Mouse (Mus musculus): ENCODE results near the gene Aig1.

Aig1 gene

DNA sequence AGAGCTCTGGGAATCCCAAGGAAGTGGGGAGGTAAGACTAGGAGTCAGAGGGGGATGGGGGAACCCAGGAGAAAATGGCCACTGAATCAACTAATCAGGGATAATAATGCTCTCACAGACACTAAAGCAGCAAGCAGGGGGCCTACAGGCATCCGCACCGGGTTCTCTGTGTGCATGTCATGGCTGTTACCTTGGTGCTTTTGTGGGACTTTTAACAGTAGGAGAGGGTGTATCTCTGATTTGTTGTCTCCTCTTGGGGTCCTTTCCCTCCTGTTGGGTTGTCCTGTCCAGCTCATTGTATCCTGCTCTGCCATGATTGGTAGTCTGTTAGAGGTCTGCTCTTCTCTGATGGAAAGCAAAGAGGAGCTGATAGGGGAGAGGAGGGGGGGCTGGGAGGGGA, 19.6 kb downstream of the Aig1 start:
- DNase-seq (ENCODE audit: low read depth, low spot score), result no peak

DNA sequence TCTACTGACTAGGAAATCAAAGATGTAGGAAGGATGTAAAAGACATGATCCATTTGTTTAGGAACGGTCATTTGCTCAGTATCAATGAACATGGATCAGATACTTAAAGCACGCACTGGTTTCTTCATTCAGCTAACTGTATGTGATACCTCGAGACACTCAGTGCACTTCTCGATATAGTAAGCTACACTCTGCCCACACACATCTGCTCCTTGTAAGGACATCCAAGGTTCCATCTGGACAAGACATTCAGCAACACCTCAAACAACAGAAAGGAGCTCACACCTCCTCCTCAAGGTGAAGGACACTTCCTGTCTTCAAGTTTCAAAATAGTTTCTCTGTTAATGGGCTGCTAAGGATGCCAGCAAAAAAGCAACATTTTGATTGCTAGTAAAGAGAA, 23.9 kb downstream of the Aig1 start:
- no peak for DNase-seq (ENCODE audit: low read depth, low spot score)

DNA sequence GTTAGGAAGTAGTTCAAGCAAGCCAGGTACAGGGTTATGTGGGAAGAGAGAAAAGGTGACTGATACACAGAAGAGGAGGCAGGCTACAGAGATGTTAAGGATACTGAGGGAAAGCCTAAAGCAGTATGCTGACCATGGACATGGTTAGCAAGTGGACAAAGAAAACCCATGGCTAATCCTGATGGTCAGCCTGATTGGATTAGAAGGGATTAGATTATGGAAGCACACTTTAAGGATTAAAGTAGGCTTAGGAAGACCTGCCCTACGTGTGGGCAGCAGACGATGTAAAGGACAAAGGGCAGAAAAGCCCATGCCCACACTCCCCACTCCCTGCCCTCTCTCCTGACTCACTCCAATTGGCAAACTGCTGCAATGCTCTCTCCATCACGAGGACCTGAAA, 25.0 kb downstream of the Aig1 start:
- DNase-seq (ENCODE audit: low read depth, low spot score), result peak; percentile 56

DNA sequence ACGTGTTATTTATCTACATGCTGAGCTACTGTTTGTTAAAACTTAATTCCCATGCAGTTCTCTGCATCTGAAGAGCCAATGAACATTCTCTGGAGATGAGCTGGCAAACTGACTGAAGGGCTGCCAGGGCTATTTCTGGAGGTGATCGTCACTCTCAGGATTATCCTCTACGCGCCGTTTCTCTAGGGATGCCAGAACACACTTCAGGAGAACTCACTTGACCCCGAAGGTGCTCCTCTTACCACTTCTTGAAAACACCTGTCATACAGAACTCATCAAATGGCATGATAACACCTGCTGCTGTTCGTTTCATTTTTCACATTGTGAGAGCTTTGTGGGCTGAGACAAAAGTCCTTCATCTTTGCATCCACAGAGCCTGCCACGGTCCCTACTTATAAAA, 25.9 kb downstream of the Aig1 start:
- no peak for DNase-seq (ENCODE audit: low read depth, low spot score)

DNA sequence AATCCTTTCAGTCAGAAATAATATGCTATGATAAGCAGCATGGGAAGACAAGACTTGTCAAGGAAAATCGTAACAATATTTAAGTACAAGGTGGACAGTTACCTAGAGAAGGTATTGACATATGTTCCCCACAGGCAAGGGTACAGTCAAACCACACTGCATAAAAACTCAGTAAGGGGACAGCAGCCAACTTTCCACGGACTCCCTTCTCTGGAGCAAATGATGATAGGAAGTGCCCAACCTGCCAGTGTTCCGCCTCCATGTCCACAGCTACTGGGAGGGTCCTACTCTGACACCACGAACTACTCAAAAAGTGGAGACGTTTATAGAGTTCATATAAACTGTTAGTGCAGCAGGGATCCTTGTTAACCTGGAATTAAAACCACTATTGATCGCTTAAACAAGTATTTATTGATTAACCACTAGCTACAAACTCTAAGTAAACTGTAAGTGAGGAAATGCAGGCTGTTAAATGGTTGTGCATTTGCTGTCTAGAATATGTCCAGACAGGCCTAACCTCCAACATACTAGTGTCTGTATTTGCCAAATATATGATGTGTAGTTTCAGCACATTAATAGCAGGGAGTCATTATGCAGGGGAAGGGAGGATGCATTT, 30.2 kb downstream of the Aig1 start:
- no peak for DNase-seq (ENCODE audit: low read depth, low spot score)

DNA sequence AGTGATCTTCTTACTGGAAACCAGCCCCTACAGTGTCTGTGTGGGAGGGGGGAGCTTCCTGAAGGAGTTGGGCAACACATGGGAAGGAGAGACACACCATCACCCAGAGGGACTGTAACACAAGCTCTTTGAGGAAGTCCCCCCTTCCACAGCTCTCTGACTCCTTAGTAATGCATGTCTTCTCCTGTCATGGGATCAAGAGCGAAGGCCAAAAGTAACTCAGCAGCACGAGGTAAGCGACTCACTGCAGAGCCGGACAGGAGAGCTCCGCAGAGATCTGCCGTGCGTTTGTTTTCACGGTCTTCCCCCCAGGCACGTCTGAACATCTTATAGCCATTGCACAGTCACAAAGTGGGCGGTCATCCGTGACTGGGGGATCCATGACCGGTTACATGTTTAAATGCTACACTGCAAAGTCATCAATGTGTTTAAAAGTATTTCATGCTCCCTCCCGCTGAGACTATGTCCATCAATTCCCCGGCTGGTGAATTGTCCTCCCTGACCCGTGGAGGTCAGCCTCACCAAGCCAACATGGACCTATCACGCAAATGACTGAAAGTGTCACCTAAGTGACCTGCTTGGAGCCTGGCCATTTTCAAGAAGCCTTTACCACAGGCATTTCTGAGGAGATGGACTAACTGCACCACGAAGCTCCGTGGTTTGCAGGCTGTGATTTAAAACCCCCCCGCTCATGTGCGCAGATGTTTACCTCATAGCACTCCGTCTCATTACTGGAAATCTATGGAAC, 30.9 kb downstream of the Aig1 start:
- DNase-seq (ENCODE audit: low read depth, low spot score), result no peak

DNA sequence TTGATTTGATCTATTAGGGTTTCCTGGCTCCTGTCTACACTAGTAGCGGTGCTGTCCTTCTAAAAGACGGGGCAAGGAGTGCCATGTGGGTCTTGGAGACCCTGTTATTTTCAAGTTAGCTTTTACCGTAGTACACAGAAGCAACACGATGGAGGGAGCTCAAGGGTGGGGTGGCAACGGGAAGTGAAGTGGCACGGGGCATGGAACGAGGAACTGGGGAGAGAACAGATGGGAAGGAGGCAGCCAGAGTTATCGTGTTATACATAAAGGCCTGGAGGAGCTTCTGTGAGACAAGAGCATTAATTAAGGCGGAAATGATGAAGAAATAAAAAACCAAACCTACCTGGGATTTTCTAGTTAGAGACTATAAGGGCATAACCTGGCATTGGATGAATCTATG, 31.8 kb downstream of the Aig1 start:
- DNase-seq (ENCODE audit: low read depth, low spot score), result no peak

DNA sequence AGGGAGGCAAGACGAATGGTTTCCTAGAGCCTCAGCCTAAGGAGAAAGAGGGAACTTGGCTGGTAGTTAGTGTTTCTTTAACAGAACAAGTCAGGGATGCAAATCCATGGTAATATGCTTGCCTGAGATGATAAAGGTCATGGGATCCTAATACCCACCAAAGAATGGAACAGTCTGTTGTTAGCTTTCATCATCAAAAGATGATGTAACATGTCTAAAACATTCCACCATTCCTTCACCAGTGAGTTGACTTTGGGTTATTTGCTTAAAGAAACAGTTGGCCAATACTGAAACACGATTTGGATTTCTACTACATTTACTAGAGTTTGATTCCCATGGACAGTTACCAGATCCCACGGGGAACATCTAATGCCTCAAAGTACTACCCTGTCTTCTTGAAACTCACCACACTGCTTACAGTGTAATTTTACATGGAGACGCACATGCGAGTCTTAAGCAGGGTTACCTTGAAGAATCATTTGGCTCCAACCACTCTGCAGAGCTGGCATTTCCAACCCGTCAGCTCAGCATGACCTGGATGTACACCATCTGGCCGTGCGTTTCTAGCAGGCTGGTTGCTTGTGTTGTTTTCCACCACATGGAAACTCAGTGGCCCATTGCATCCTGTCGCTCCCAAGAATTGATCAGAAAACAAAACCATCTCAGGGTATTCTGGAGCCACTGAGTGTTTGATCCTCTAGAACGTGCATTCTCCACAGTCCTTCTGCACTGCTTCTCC, 32.9 kb downstream of the Aig1 start:
- DNase-seq (ENCODE audit: low read depth, low spot score), result no peak

DNA sequence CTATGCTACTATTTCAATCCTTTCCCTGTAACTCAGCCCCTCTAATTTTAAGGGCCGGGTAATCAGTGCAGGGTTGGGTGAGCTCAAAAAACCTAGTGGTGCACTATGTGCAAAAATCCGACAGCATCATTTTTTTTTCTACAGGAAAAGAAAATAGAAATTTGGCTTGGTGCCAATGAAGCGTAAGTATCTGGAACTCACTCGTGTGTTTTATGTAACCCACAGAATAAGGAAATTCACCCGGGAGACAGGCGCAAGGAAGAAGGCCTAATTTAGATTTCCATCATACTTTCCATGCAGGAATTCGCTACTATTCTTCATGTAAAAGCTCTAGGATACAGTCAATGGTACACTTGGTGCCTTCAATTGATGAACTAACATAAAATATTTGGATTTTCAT, 34.7 kb downstream of the Aig1 start:
- no peak for DNase-seq (ENCODE audit: low read depth, low spot score)

DNA sequence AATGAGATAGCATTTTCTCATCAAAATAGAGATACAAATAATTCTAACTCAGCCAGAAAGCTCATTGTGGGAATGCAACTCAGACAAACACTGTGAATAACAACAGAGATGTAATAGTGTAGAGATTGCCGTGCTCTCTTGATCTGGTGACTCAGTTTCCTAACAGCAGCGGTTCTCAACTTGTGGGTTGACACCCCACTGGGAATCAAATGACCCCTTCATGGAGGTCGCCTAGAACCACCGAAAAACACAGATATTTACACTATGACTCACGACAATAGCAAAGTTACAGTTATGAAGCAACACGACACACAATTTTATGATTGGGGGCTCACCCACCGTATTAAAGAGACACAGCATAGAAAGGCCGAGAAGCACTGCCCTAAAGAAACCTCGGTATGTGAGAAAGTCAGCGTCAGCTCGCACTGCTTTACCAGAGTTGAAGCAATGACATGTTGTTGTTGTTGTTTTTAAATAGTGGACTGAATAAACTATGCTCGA, 35.7 kb downstream of the Aig1 start:
- no peak for DNase-seq (ENCODE audit: low read depth, low spot score)

DNA sequence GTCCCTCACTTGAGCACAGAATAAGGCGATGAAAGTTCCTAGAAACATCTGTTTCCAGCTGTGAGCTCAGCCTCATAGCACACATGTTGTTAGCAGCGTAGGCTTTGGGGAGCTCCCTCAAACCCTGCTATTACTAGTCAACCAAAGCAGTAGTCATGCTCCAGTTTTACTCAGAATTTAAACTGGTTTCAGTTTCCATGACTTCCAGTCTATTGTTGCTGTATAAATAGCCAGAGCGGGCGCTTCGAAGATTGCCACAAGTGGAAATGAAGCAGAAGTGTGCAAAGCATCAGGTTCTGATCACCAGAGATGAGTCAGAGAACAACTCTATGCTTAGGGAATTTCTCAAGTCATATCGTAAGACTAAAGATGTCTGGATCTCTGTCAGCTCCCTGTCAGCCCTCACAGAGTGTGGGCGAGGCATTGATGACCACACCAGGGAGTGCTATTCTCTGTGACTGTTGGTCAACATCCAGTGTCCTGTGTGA, 36.2 kb downstream of the Aig1 start:
- DNase-seq (ENCODE audit: low read depth, low spot score), result no peak

DNA sequence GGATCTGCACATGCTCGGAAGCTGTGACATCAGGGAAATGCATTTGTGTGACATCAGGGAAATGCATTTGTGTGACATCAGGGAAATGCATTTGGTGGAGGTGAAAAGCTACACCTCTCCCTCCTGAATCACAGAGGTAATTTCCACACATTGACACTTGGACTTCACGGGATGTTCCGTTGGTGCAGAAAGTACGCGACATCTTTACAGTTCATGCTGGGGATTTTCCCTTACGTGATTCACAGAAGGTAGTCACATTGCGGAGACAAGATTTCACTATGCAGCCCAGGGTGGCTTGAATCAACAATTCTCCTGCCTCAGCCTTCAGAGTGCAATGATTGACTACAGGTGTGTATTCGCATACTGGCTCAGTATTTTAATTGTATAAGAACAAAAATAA, 41.6 kb downstream of the Aig1 start:
- no peak for DNase-seq (ENCODE audit: low read depth, low spot score)

DNA sequence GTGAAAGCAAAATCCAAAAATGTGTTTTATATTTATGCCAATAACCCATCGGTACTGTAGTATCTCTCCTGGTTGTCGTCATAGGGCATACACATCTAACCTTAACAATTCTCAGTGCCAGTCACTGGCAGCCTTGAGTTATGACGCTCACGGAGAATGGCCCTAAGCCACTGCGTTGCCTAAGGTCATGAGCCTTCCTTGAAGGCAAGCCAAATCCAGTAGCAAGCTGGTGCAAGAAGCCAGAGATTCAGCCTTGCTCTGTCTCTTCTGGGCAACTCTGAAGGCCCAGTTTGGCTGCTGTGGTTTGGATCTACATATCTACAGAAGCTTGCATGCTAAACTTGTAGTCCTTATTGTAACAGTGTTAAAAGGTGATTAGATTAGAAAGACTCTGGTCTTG, 55.2 kb downstream of the Aig1 start:
- DNase-seq (ENCODE audit: low read depth, low spot score), result no peak

DNA sequence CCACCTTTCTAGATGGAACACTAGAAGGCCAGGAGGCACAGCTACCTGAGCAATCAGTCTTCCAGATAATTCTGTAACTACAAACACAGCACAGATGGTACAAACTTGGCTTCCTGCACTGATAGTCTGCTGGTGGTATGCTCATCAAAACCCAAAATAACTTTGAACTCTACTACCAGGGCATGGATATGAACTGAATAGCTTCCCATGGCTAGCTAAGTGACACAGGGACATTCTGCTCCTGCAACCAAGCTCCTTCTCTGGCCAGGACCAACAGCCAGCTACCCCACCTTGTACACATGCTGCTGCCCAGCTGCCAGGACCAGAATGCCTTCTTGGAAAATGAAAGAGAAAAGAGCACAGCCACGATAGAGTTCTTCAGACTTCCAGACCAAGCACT, 60.5 kb downstream of the Aig1 start:
- DNase-seq (ENCODE audit: low read depth, low spot score), result no peak

DNA sequence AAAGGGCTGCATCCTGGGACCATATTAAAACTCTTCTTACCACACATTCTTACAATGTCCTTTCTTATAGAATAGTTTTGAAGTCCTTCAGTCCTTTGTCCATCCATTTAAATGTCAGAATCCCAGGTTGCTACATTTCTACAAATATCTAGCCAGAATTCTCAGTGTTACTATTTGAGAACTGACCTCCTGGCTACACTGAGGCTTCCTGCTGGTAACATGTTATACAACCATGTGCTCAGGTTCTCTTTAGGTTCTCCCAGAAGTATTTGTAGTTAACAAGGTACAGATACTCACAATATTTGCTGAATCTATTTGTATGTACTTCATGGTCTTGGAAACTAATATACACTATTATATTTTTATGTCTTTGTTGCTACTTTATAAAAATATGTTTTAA, 62.0 kb downstream of the Aig1 start:
- no peak for DNase-seq (ENCODE audit: low read depth, low spot score)

DNA sequence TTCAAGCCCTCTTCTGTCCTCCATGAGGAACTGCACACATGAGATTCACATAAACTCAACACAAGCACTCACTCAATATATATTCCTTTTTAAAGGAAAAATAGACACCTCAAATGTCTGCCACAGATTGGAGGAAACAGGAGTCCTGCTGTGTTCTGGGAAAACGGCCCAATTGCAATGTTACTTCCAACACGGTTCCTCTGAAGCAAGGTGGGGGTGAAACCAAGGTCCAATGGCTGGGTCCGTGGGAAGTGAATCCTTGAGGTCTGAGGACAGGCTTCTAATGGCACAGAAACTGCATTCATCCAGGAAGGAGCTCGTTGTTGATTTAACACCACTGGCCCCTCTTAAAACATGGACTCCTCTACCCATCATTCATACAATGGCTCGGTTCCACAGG, 67.5 kb downstream of the Aig1 start:
- DNase-seq (ENCODE audit: low read depth, low spot score), result no peak

DNA sequence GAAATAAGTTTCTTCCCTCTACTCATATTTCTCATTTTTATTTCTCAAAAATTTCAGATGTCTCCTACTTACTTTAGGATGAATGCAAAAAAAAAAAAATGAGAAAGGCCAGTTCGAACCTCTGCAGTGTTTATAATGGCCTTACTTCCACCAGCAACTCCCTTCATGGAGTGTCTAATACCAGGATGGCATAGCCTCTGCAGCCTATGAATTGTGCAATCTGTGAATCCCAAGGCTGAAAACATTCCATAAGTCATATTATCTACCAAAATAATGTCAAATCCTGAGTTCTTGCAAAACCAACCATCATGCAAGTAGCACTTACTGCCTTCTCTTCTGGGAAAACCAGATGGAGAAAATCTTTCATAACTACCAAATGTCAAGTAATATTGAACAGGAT, 75.3 kb downstream of the Aig1 start:
- DNase-seq (ENCODE audit: low read depth, low spot score), result no peak

DNA sequence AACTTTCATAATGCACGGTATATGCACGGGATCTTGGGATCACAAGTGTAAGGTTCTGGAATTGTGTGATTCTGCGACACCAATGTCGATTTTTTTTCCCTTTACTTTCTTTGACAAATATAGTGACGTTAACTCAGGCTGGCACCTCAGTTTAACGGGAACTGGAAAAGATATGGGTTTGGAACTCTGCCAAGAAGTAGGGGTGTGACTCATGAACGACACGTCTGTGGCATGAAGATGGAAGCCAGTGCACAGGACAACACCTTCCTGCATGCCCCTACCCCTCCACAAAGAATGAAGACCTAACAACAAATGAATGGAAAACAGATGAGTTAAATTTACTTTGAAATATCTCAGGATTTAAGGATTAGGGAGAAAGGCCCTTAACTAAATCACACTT, 76.0 kb downstream of the Aig1 start:
- no peak for DNase-seq (ENCODE audit: low read depth, low spot score)

DNA sequence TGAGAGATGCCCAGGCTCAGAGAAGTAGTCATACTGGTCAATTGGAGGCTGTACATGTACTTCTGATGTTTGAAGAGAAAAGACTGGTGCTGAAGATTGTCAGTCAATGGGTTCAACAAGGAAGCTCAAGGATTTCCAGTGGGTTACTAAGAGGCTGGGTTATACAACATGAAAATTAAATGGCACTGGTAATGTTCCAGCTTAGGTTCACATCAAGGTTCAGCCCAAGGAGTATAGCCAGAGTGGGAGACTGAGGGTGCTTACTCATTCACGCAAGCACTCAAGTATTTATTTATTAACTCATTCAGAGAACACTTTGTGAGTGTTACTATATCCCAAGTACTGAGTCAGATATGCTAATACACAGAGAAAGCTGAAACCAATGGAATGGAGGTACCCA, 79.2 kb downstream of the Aig1 start:
- DNase-seq (ENCODE audit: low read depth, low spot score), result no peak

DNA sequence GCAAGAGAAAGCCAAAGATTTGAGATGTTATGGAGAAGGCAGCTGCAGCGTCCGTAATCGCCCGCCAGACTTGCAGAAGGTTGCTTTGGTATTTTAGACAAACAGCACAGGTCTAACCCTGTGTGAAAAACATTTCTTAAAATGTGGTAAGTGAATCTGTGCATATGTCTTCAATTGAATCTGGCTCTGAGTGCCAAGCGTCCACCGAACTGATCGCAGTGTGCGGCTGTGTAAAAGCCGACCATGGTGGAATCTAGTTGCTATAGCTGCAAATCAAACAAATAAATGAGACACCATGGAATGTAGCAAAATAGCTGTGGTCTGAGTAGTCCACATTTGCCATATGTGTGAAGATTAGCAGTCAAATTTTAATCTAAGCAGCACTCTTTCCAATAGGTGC, 80.7 kb downstream of the Aig1 start:
- DNase-seq (ENCODE audit: low read depth, low spot score), result no peak

DNA sequence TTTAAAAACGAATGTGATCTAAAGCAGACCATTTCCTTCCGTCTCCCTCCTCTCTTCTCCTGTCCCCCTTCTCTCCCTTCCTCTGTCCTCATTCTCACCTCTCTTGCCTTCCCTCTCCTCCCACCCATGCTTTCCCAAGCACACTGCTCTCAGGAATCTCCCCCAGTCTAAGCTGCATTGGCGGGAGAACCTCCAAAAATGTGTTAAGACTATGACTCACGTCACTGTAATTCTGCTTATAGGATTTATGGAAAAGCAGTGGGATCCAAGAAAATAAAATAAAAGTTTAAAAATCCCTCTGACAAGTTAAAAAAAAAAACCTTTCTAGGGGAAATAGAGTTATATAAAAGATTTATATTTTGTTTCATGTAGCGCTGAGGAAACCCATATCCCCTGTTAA, 86.0 kb downstream of the Aig1 start:
- DNase-seq (ENCODE audit: low read depth, low spot score), result no peak

DNA sequence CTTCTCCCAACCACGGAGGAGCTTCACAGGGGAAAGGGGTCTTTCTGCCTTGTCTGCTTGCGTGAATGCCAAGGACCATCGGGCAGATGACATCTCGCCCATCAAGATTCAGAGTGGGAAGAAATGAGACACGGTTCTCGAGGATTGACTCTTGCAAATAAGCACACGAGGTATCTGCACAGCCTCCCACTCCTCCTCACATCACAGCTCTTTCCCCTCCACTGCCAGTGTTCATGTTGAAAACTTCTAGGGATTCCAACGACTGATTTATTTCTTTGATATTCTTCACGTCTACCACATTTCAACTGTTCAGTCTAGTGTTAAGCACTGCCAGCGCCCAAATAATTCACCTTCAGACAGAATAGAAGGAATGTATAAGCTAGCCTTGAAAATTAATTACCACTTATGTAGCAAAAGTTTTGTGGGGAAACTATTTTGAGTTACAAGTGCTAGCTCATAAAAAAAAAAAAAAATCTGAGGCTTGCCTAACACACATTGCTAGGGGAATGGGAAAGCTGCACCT, 86.5 kb downstream of the Aig1 start:
- DNase-seq (ENCODE audit: low read depth, low spot score), result no peak

DNA sequence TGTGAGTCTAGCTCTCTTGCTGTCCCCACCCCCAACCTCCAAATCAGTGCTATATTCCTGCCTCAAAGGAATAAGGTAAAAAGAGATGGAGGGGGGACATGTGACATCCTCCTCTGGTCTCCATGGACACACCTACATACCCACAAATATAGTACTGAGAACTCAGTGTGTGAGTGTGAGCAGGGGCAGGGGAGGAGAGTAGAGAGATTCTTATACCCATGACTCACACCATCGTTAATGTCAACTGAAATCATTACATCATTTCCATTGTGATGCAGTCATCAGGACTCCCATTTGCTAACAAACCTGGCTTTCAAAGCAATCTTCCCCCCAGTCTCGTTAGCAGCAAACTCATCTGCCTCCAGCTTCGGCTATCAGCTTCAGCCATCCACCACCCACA, 92.8 kb downstream of the Aig1 start:
- DNase-seq (ENCODE audit: low read depth, low spot score), result no peak
